Mouse (Mus musculus) heart, embryonic 14.5 days (tissue): ENCODE data around the gene Gm867. TPM values are rescaled to one million over a fixed set of nuclear protein-coding genes. Genes with fewer than 3 reads are reported as not detected.

Source experiments
- ATAC-seq: fragments of 200-750 bp; cut with Nextera tagmentation; 2 replicates; pipeline ENCODE4 v1.8.0; 2017; ENCODE audit warnings: low read depth, moderate TSS enrichment; ENCODE audit not compliant: insufficient number of reproducible peaks, insufficient read depth, low FRiP score
- H3K27ac ChIP-seq, 2 experiments: fragments of 200-500 bp in 1 of 2; fragments of 300-500 bp in 1 of 2; sonication (generic) in 1 of 2; replicated peaks in 1 of 2; 2 replicates each; pipeline ENCODE4 v1.5.1; 2012 to 2014; ENCODE audit warnings: low read depth in 2 of 2, low read length in 2 of 2, control low read depth in 1 of 2, mild to moderate bottlenecking in 1 of 2, mixed read lengths in 1 of 2; ENCODE audit not compliant: control insufficient read depth in 1 of 2, insufficient read depth in 1 of 2
- H3K27me3 ChIP-seq: fragments of 300-500 bp; sonication (generic); 2 replicates; pipeline ENCODE4 v1.6.1; 2014; ENCODE audit warnings: mild to moderate bottlenecking, low read length, control low read depth; ENCODE audit not compliant: control insufficient read depth, insufficient read depth
- H3K36me3 ChIP-seq: fragments of 300-500 bp; sonication (generic); 2 replicates; pipeline ENCODE4 v1.6.1; 2014; ENCODE audit warnings: mild to moderate bottlenecking, control low read depth, low read length, mixed read lengths; ENCODE audit not compliant: control insufficient read depth, insufficient read depth
- H3K4me1 ChIP-seq, 2 experiments: fragments of 200-500 bp in 1 of 2; fragments of 300-500 bp in 1 of 2; sonication (generic) in 1 of 2; 2 replicates each; pipeline ENCODE4 v1.6.1; 2012 to 2014; ENCODE audit warnings: low read length in 2 of 2, control low read depth in 1 of 2, mixed read lengths in 1 of 2; ENCODE audit not compliant: control insufficient read depth in 2 of 2, insufficient read depth in 2 of 2
- H3K4me2 ChIP-seq: fragments of 300-500 bp; sonication (generic); 2 replicates; pipeline ENCODE4 v1.6.1; 2014; ENCODE audit warnings: mild to moderate bottlenecking, low read length
- H3K4me3 ChIP-seq, 2 experiments: fragments of 200-500 bp in 1 of 2; fragments of 300-500 bp in 1 of 2; sonication (generic) in 1 of 2; 2 replicates each; pipeline ENCODE4 v1.5.1; 2012 to 2014; ENCODE audit warnings: low read length in 2 of 2, mild to moderate bottlenecking in 2 of 2, control low read depth in 1 of 2, low read depth in 1 of 2, moderate library complexity in 1 of 2; ENCODE audit not compliant: control insufficient read depth in 1 of 2, insufficient read depth in 1 of 2
- H3K9ac ChIP-seq: fragments of 300-500 bp; sonication (generic); 2 replicates; pipeline ENCODE4 v1.6.1; 2014; ENCODE audit warnings: mild to moderate bottlenecking, low read length
- H3K9me3 ChIP-seq: fragments of 300-500 bp; sonication (generic); 2 replicates; pipeline ENCODE4 v1.6.1; 2016; ENCODE audit warnings: low read length, control low read depth; ENCODE audit not compliant: control insufficient read depth
- WGBS: fragments of 180-500 bp; shearing (Covaris S2); extraction: QIAGEN DNeasy Blood & Tissue Kit; methylation state at CpG from one replicate; pipeline ENCODE4 v1.1.7; 2014; 5-methylcytosine and 5-hydroxymethylcytosine counted together
- polyA plus RNA-seq: library from polyadenylated mRNA; unstranded; fragments of >200 nt; fragmentation: Nextera tagmentation; extraction: Ambion mirVana; gene quantifications from 2 replicates; pipeline ENCODE4 v1.2.1, GENCODE M21; 2014

Gene Gm867
- polyA plus RNA-seq, 1 experiment from 2014 or later: 0.28 TPM

- Histone ChIP-seq H3K4me2 (peak overlapping the region; percentile 95), H3K4me1 (peaks cover 8 to 11% of the 10 kb centered on the region in 2 experiments), H3K4me3 (peak overlapping the region; percentile 53 to 62), H3K27me3 (peaks cover 18% of the 10 kb centered on the region), H3K9me3 (no peaks in the 10 kb centered on the region), H3K36me3 (no peaks in the 10 kb centered on the region), H3K27ac (no peak overlapping the region), H3K9ac (peak overlapping the region; percentile 73)
- 2% methylated on average over 13 of the region's 13 CpGs for WGBS
- ATAC-seq: 0 out of 2 replicates have a peak, but pooled peaks have one; percentile 37
Observed at GRCm38 (mm10) chr10:75951424-75952050, 11.1 kb upstream of the Gm867 start.

- peak overlapping the region; percentile 53 to 62 for H3K4me3 ChIP-seq
- H3K9ac ChIP-seq: peak overlapping the region; percentile 73
- peaks cover 8 to 11% of the 10 kb centered on the region in 2 experiments for H3K4me1 ChIP-seq
- no peak overlapping the region for H3K27ac ChIP-seq
- no peaks in the 10 kb centered on the region for H3K36me3 ChIP-seq
- ATAC-seq: no peak; the same call in 1 of the 2 replicates
- H3K4me2 ChIP-seq: peak overlapping the region; percentile 95
- no peaks in the 10 kb centered on the region for H3K9me3 ChIP-seq
- 2% methylated on average over 23 of the region's 23 CpGs for WGBS
- peaks cover 18% of the 10 kb centered on the region for H3K27me3 ChIP-seq
Observed at GRCm38 (mm10) chr10:75950791-75951210, 10.3 kb upstream of the Gm867 start.

GRCm38 (mm10) chr10:75949053-75950045 is 8.9 kb upstream of the Gm867 start:
- Histone ChIP-seq H3K9ac (no peak overlapping the region), H3K27ac (no peak overlapping the region), H3K4me3 (no peak overlapping the region), H3K4me1 (peaks cover 9 to 11% of the 10 kb centered on the region in 2 experiments), H3K4me2 (no peak overlapping the region), H3K36me3 (no peaks in the 10 kb centered on the region), H3K27me3 (peaks cover 18% of the 10 kb centered on the region), H3K9me3 (no peaks in the 10 kb centered on the region)
- no peak for ATAC-seq
- WGBS: 75% methylated on average over 22 of the region's 22 CpGs

GRCm38 (mm10) chr10:75948079-75948478 is 7.6 kb upstream of the Gm867 start:
- peaks cover 5 to 13% of the 10 kb centered on the region in 2 experiments for H3K4me1 ChIP-seq
- no peaks in the 10 kb centered on the region for H3K36me3 ChIP-seq
- H3K4me3 ChIP-seq: no peak overlapping the region
- no peak overlapping the region for H3K9ac ChIP-seq
- no peak overlapping the region for H3K27ac ChIP-seq
- peaks cover 11% of the 10 kb centered on the region for H3K27me3 ChIP-seq
- 70% methylated on average over 5 of the region's 5 CpGs for WGBS
- H3K4me2 ChIP-seq: no peak overlapping the region
- ATAC-seq: no peak
- H3K9me3 ChIP-seq: no peaks in the 10 kb centered on the region

GRCm38 (mm10) chr10:75945896-75946295 is 5.4 kb upstream of the Gm867 start:
- 76% methylated on average over 7 of the region's 7 CpGs for WGBS
- ATAC-seq: no peak
- H3K27me3 ChIP-seq: peaks cover 6% of the 10 kb centered on the region
- H3K9me3 ChIP-seq: no peaks in the 10 kb centered on the region
- no peak overlapping the region for H3K27ac ChIP-seq
- H3K4me3 ChIP-seq: no peak overlapping the region
- H3K4me2 ChIP-seq: no peak overlapping the region
- no peak overlapping the region for H3K9ac ChIP-seq
- H3K36me3 ChIP-seq: no peaks in the 10 kb centered on the region
- peaks cover 3 to 10% of the 10 kb centered on the region in 2 experiments for H3K4me1 ChIP-seq

GRCm38 (mm10) chr10:75945213-75945612 is 4.7 kb upstream of the Gm867 start:
- H3K27ac ChIP-seq: no peak overlapping the region
- no peaks in the 10 kb centered on the region for H3K9me3 ChIP-seq
- no peaks in the 10 kb centered on the region; the same call in 1 of the 2 replicates for H3K36me3 ChIP-seq
- H3K27me3 ChIP-seq: peaks cover 6% of the 10 kb centered on the region
- H3K9ac ChIP-seq: no peak overlapping the region
- H3K4me3 ChIP-seq: no peak overlapping the region
- H3K4me2 ChIP-seq: no peak overlapping the region
- no peak for ATAC-seq
- peaks cover 0 to 4% of the 10 kb centered on the region in 2 experiments; a peak in 3 of 4 replicates for H3K4me1 ChIP-seq
- 86% methylated on average over 7 of the region's 7 CpGs for WGBS

GRCm38 (mm10) chr10:75944066-75944772 is 3.7 kb upstream of the Gm867 start:
- H3K4me3 ChIP-seq: no peak overlapping the region
- peaks cover 7% of the 10 kb centered on the region; the same call in 1 of the 2 replicates for H3K36me3 ChIP-seq
- WGBS: 32% methylated on average over 11 of the region's 11 CpGs
- no peak overlapping the region for H3K9ac ChIP-seq
- no peak overlapping the region for H3K4me2 ChIP-seq
- ATAC-seq: no peak
- H3K27ac ChIP-seq: no peak overlapping the region
- no peaks in the 10 kb centered on the region for H3K9me3 ChIP-seq
- H3K4me1 ChIP-seq: peaks cover 0 to 4% of the 10 kb centered on the region in 2 experiments; a peak in 2 of 4 replicates
- H3K27me3 ChIP-seq: no peaks in the 10 kb centered on the region; the same call in 1 of the 2 replicates
